Mouse (Mus musculus) liver, postnatal 0 days (tissue): ENCODE measurements around the gene Clstn2.

Experiments used
- CTCF ChIP-seq: sonication (generic); IDR thresholded peaks from 2 replicates; pipeline ENCODE4 v1.5.1; 2016; ENCODE audit warnings: antibody characterized with exemption, low read depth
- EP300 ChIP-seq: IDR thresholded peaks from 2 replicates; pipeline ENCODE4 v1.6.1; 2016; ENCODE audit warnings: antibody characterized with exemption, low read depth, mild to moderate bottlenecking

DNA sequence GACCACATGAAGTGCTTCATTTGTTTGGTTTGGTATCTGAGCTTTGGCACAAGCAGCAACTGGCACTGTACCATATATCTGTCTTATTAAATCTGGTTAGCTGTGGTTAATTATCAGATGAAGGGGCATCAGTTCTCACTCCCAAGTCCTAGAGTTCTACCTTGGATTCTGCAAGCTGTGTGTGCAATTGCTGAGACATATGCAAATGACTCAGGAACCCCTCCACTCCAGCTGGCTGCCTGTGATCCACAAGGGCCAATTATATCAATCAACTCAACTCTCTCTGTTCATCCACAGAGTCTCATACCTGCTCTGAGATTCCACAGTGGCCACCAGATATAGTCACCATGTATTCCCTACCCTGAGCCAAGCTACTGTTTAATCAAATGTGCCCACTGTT lies 315.3 kb downstream of the Clstn2 start:
- no peak for TF ChIP-seq CTCF
- no peak for TF ChIP-seq EP300
